ENCODE assay signal across 11 mouse cellular contexts in the genomic region with DNA sequence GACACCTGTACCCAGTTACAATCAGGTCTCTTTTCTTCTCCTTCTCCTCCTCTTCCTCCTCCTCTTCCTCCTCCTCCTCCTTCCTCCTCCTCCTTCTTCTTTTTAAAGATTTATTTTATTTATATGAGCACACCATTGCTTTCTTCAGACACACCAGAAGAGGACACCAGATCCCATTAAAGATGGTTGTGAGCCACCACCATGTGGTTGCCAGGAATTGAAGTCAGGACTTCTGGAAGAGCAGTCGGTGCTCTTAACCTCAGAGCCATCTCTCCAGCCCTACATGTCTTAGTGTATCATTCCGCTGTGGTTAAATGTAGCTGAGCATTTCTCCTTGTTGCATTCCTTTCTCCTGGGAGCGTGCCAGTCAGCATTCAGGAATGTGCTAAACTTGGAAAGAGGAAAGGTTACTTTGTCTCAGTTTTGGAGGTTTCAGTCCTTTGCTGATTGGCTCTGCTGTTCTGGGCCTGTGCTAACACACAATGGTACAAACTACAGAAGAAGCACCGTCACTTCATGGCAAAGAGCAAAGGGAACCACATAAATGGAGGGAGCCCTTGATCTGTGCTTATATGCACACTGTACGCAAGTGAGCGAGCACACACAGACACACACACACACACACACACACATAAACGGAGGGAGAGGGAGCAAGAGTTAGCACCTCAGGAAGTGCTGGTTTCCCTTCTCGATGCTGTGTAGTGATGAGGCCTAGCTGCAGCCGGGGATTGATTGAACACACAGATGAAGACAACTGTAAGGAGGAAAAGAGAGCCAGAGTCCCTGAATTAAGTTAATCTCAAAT. TPM values are rescaled to one million over a fixed set of nuclear protein-coding genes. Genes with fewer than 3 reads are reported as not detected.
DNase-seq lines count a peak whose midpoint lies in the region; TF ChIP-seq lines count a peak whose summit lies in the region.
"Had no signal": no experiment of that assay in that cellular context is flagged by ENCODE, and none has a peak within 500 bp of the region (broad histone marks: within the 10 kb centered on the region; RNA-seq: fewer than 3 reads in every experiment).

No protein-coding gene starts in this region.

- no peak overlapping the region for H3K4me3 ChIP-seq in ES-Bruce4 (ENCODE audit: low read depth, low read length)
- H3K4me3 ChIP-seq in kidney, adult 2 months (ENCODE audit: insufficient read depth, low read depth, low read length): no peak overlapping the region
- no peak overlapping the region for H3K4me3 ChIP-seq in layer of hippocampus, adult 2 months
- H3K4me3 ChIP-seq: midbrain, embryonic 15.5 days; stomach, embryonic 15.5 days had no signal

- TF ChIP-seq CTCF in ES-Bruce4 (IDR thresholded peaks at IDR 0.05; ENCODE audit: low read depth, low read length): no peak
- no peak for TF ChIP-seq CTCF in kidney, adult 2 months (conservative IDR thresholded peaks at IDR 0.05; ENCODE audit: insufficient read depth, insufficient read length, low read depth, low read length)
- no peak for TF ChIP-seq CTCF in layer of hippocampus, adult 2 months (conservative IDR thresholded peaks at IDR 0.05)

- no peak for TF ChIP-seq POLR2A in ES-Bruce4 (IDR thresholded peaks at IDR 0.05; ENCODE audit: insufficient read depth, low read length)
- no peak for TF ChIP-seq POLR2A in kidney, adult 2 months (IDR thresholded peaks at IDR 0.05; ENCODE audit: low read depth, low read length)

- peaks cover 6% of the 10 kb centered on the region for H3K4me1 ChIP-seq in ES-Bruce4 (ENCODE audit: control insufficient read depth, insufficient read depth, low read length)
- H3K4me1 ChIP-seq in kidney, adult 2 months (ENCODE audit: control insufficient read depth, insufficient read depth, low read length): peaks cover 7% of the 10 kb centered on the region; the same call in 1 of the 2 replicates
- H3K4me1 ChIP-seq: midbrain, embryonic 15.5 days had no signal

- DNase-seq in adipocyte (ENCODE audit: low spot score): peak; percentile 75
- DNase-seq in kidney, adult 2 months: peak; percentile 70
- peak; percentile 81 for DNase-seq in naive thymus-derived CD4-positive, alpha-beta T cell, adult 2 months (ENCODE audit: low read depth)
- DNase-seq in cerebellum, adult 11-12 months: no peak
- DNase-seq in layer of hippocampus, adult 2 months (ENCODE audit: low spot score in 2 of 2): no peak
- DNase-seq in right cerebral cortex, postnatal 14 days: no peak

- H3K27ac ChIP-seq in ES-Bruce4 (ENCODE audit: insufficient read depth, low read length): peak overlapping the region; percentile 46
- no peak overlapping the region for H3K27ac ChIP-seq in kidney, adult 2 months (ENCODE audit: insufficient read depth, low read depth, low read length)
- H3K27ac ChIP-seq in layer of hippocampus, adult 2 months: no peak overlapping the region
- H3K27ac ChIP-seq: midbrain, embryonic 15.5 days; stomach, embryonic 15.5 days had no signal

- no peak overlapping the region for H3K9ac ChIP-seq in ES-Bruce4 (ENCODE audit: low read depth, poor library complexity, severe bottlenecking)
- H3K9ac ChIP-seq: midbrain, embryonic 15.5 days; stomach, embryonic 15.5 days had no signal

- no peaks in the 10 kb centered on the region for H3K36me3 ChIP-seq in ES-Bruce4 (ENCODE audit: control insufficient read depth, insufficient read depth, low read length, poor library complexity, severe bottlenecking)
- H3K36me3 ChIP-seq in kidney, adult 2 months (ENCODE audit: control insufficient read depth, insufficient read depth, low read length): no peaks in the 10 kb centered on the region
- H3K36me3 ChIP-seq: midbrain, embryonic 15.5 days; stomach, embryonic 15.5 days had no signal

- 34% methylated on average over 9 of the region's 9 CpGs for WGBS in kidney, adult 2 months

- no peaks in the 10 kb centered on the region for H3K27me3 ChIP-seq in ES-Bruce4 (ENCODE audit: control insufficient read depth, insufficient read depth, low read length, poor library complexity, severe bottlenecking)
- H3K27me3 ChIP-seq in kidney, adult 2 months (replicated peaks; ENCODE audit: control insufficient read depth, insufficient read depth, low read length): no peaks in the 10 kb centered on the region
- H3K27me3 ChIP-seq: midbrain, embryonic 15.5 days; stomach, embryonic 15.5 days had no signal

- peaks cover 10% of the 10 kb centered on the region for H3K9me3 ChIP-seq in ES-Bruce4 (replicated peaks; ENCODE audit: control insufficient read depth, insufficient read depth, low read length, poor library complexity, severe bottlenecking)
- H3K9me3 ChIP-seq: midbrain, embryonic 15.5 days; stomach, embryonic 15.5 days had no signal

- no peak for TF ChIP-seq EP300 in ES-Bruce4 (IDR thresholded peaks at IDR 0.05; ENCODE audit: insufficient read depth, low read depth, low read length)

RNA-seq across cellular contexts. Expression of a gene that starts 33.8 kb away (rescaled TPM):
- polyA plus RNA-seq in ES-Bruce4 (2011; ENCODE audit: insufficient read depth, insufficient read length, low read depth, missing spikeins): 35.3 and 40.8 TPM in 2 replicates
- polyA plus RNA-seq in kidney, adult 2 months (2012; rRNA removed): 29.5 and 35.4 TPM in 2 replicates
- 100 to 1,000 TPM in 1 of 2 experiments, 10 to 100 TPM in 1; 88.6 to 101 TPM for total RNA-seq in layer of hippocampus, adult 2 months (2021)

RNA-seq across cellular contexts. Expression of a gene that starts 34.0 kb away (rescaled TPM):
- not detected in 2 replicates for polyA plus RNA-seq in ES-Bruce4 (2011; ENCODE audit: insufficient read depth, insufficient read length, low read depth, missing spikeins)
- polyA plus RNA-seq in kidney, adult 2 months (2012; rRNA removed): not detected in 2 replicates
- total RNA-seq in layer of hippocampus, adult 2 months (2021): not detected
- total RNA-seq: common myeloid progenitor, adult 5-6 weeks had no signal
- polyA plus RNA-seq: hindbrain, embryonic 16.5 days; midbrain, embryonic 15.5 days; stomach, embryonic 15.5 days had no signal

Comparison
In these comparisons a context has a peak if more than half of its experiments do, and no peak if none do; other contexts are left out.
1. DNase-seq: peak in adipocyte (single experiment), kidney, adult 2 months (single experiment) and naive thymus-derived CD4-positive, alpha-beta T cell, adult 2 months (single experiment); none in cerebellum, adult 11-12 months (single experiment), layer of hippocampus, adult 2 months (0 of 2) and right cerebral cortex, postnatal 14 days (single experiment).